ENCODE assay signal across 26 mouse cellular contexts in genomic region chr9:116324971-116325370, GRCm38 (mm10).
DNase-seq lines count a peak whose midpoint lies in the region; ATAC-seq lines count a peak whose summit lies in the region.
"Had no signal": no experiment of that assay in that cellular context is flagged by ENCODE, and none has a peak within 500 bp of the region (broad histone marks: within the 10 kb centered on the region; RNA-seq: fewer than 3 reads in every experiment).

No protein-coding gene starts in this region.

- H3K4me1 ChIP-seq in heart, embryonic 10.5 days, result peaks cover 19% of the 10 kb centered on the region
- H3K4me1 ChIP-seq in heart, embryonic 12.5 days (replicated peaks), result peaks cover 20% of the 10 kb centered on the region
- H3K4me1 ChIP-seq in lung, embryonic 16.5 days (replicated peaks; ENCODE audit: control insufficient read depth, insufficient read depth, low read length), result peaks cover 19% of the 10 kb centered on the region
- H3K4me1 ChIP-seq in brown adipose tissue, adult 24 weeks (ENCODE audit: control insufficient read depth, insufficient read depth, insufficient read length, low read length), result peaks cover 36% of the 10 kb centered on the region
- H3K4me1 ChIP-seq: forebrain, embryonic 12.5 days; intestine, embryonic 15.5 days; midbrain, embryonic 12.5 days; stomach, embryonic 15.5 days had no signal

- no peak overlapping the region for H3K4me3 ChIP-seq in heart, embryonic 10.5 days
- H3K4me3 ChIP-seq in heart, embryonic 12.5 days, result no peak overlapping the region
- no peak overlapping the region for H3K4me3 ChIP-seq in lung, embryonic 16.5 days (ENCODE audit: low read length)
- no peak overlapping the region for H3K4me3 ChIP-seq in brown adipose tissue, adult 24 weeks (ENCODE audit: insufficient read depth, low read depth, low read length)
- H3K4me3 ChIP-seq: embryonic facial prominence, embryonic 10.5 days; embryonic facial prominence, embryonic 15.5 days; forebrain, embryonic 12.5 days; intestine, embryonic 15.5 days; liver, embryonic 15.5 days; megakaryocyte, embryonic 14.5 days; midbrain, embryonic 12.5 days; neural tube, embryonic 13.5 days; stomach, embryonic 15.5 days had no signal

- H3K36me3 ChIP-seq in heart, embryonic 10.5 days, result no peaks in the 10 kb centered on the region
- no peaks in the 10 kb centered on the region for H3K36me3 ChIP-seq in heart, embryonic 12.5 days
- no peaks in the 10 kb centered on the region for H3K36me3 ChIP-seq in lung, embryonic 16.5 days (ENCODE audit: control insufficient read depth, insufficient read depth, low read length)
- H3K36me3 ChIP-seq: embryonic facial prominence, embryonic 10.5 days; embryonic facial prominence, embryonic 15.5 days; forebrain, embryonic 12.5 days; intestine, embryonic 15.5 days; liver, embryonic 15.5 days; midbrain, embryonic 12.5 days; neural tube, embryonic 13.5 days; stomach, embryonic 15.5 days had no signal

- H3K27ac ChIP-seq in heart, embryonic 10.5 days, result 0 out of 2 replicates have a peak overlapping the region, but pooled peaks have one; percentile 67
- H3K27ac ChIP-seq in heart, embryonic 12.5 days (ENCODE audit: poor library complexity, severe bottlenecking), result no peak overlapping the region
- H3K27ac ChIP-seq in lung, embryonic 16.5 days (ENCODE audit: low read length), result peak overlapping the region; percentile 77
- peak overlapping the region; percentile 79 for H3K27ac ChIP-seq in brown adipose tissue, adult 24 weeks (replicated peaks; ENCODE audit: low read depth, low read length)
- H3K27ac ChIP-seq: embryonic facial prominence, embryonic 10.5 days; embryonic facial prominence, embryonic 15.5 days; forebrain, embryonic 12.5 days; intestine, embryonic 15.5 days; kidney, postnatal 0 days; liver, embryonic 15.5 days; midbrain, embryonic 12.5 days; neural tube, embryonic 13.5 days; stomach, embryonic 15.5 days had no signal

- H3K4me2 ChIP-seq in heart, embryonic 12.5 days, result no peak overlapping the region
- H3K4me2 ChIP-seq in lung, embryonic 16.5 days (ENCODE audit: low read depth, low read length), result no peak overlapping the region
- H3K4me2 ChIP-seq: embryonic facial prominence, embryonic 15.5 days; forebrain, embryonic 12.5 days; intestine, embryonic 15.5 days; liver, embryonic 15.5 days; midbrain, embryonic 12.5 days; neural tube, embryonic 13.5 days; stomach, embryonic 15.5 days had no signal

- no peak overlapping the region for H3K9ac ChIP-seq in heart, embryonic 12.5 days
- no peak overlapping the region for H3K9ac ChIP-seq in lung, embryonic 16.5 days (ENCODE audit: low read length)
- H3K9ac ChIP-seq: embryonic facial prominence, embryonic 15.5 days; forebrain, embryonic 12.5 days; forebrain, postnatal 0 days; intestine, embryonic 15.5 days; liver, embryonic 15.5 days; midbrain, embryonic 12.5 days; neural tube, embryonic 13.5 days; stomach, embryonic 15.5 days had no signal

- intact Hi-C loops in heart, postnatal 14 days (cut with DNase I), result no loop called here

- H3K9me3 ChIP-seq in heart, embryonic 10.5 days, result no peaks in the 10 kb centered on the region
- no peaks in the 10 kb centered on the region for H3K9me3 ChIP-seq in heart, embryonic 12.5 days (replicated peaks)
- no peaks in the 10 kb centered on the region for H3K9me3 ChIP-seq in lung, embryonic 16.5 days (ENCODE audit: control insufficient read depth, low read length)
- H3K9me3 ChIP-seq: embryonic facial prominence, embryonic 10.5 days; embryonic facial prominence, embryonic 15.5 days; forebrain, embryonic 12.5 days; intestine, embryonic 15.5 days; liver, embryonic 15.5 days; megakaryocyte, embryonic 14.5 days; midbrain, embryonic 12.5 days; neural tube, embryonic 13.5 days; stomach, embryonic 15.5 days had no signal

- 51% methylated on average over 4 of the region's 4 CpGs for WGBS in heart, embryonic 10.5 days
- 50% methylated on average over 4 of the region's 4 CpGs for WGBS in heart, embryonic 12.5 days
- WGBS in lung, embryonic 16.5 days, result 56% methylated on average over 4 of the region's 4 CpGs

- H3K27me3 ChIP-seq in heart, embryonic 10.5 days (ENCODE audit: insufficient read depth, poor library complexity, severe bottlenecking), result no peaks in the 10 kb centered on the region
- H3K27me3 ChIP-seq in heart, embryonic 12.5 days (replicated peaks), result no peaks in the 10 kb centered on the region
- no peaks in the 10 kb centered on the region for H3K27me3 ChIP-seq in lung, embryonic 16.5 days (ENCODE audit: control insufficient read depth, insufficient read depth, low read depth, low read length)
- H3K27me3 ChIP-seq: embryonic facial prominence, embryonic 15.5 days; forebrain, embryonic 12.5 days; intestine, embryonic 15.5 days; liver, embryonic 15.5 days; midbrain, embryonic 12.5 days; neural tube, embryonic 13.5 days; stomach, embryonic 15.5 days had no signal

- ATAC-seq in heart, embryonic 12.5 days (ENCODE audit: insufficient number of reproducible peaks, low FRiP score), result no peak
- peak; percentile 70 for ATAC-seq in lung, embryonic 16.5 days (ENCODE audit: low read depth)
- ATAC-seq: activated CD4-positive, CD25-positive, alpha-beta regulatory T cell, adult 4 months; hindbrain, postnatal 0 days; intestine, embryonic 15.5 days had no signal

- no peak for DNase-seq in heart, embryonic 10.5 days (ENCODE audit: low spot score)
- no peak for DNase-seq in heart, postnatal 14 days
- peak; percentile 18 for DNase-seq in heart, postnatal 4 days
- DNase-seq in lung, postnatal 10 days, result no peak
- DNase-seq in adrenal gland, postnatal 14 days, result no peak
- DNase-seq: cerebellum, adult 8-10 months; cerebellum, postnatal 25 days; forebrain, postnatal 0 days; gastrocnemius, postnatal 10 days; kidney, postnatal 4 days; right cerebral cortex, postnatal 4 days had no signal
